Mouse (Mus musculus): ENCODE measurements around the gene H2-DMb2.

- TF ChIP-seq CTCF (IDR thresholded peaks at IDR 0.05; ENCODE audit: low read depth) (no peak), EP300 (optimal IDR thresholded peaks at IDR 0.05) (no peak)
Measured at GRCm38 (mm10) chr17:34110309-34110708, 32.8 kb upstream of the H2-DMb2 start.
